Mouse (Mus musculus) thymus, adult 2 months (tissue): ENCODE results near the gene Gm21650. TPM values are rescaled to one million over a fixed set of nuclear protein-coding genes. Genes with fewer than 3 reads are reported as not detected.
"Not testable (repeated sequence)": the region's sequence is repeated elsewhere in the genome, so short reads cannot be mapped to it uniquely, and the experiment has no call there.

ENCODE experiments used
- DNase-seq: peaks from one replicate; pipeline ENCODE4 v3.0.0; 2021
- H3K27ac ChIP-seq: fragments of 200-500 bp; 2 replicates; pipeline ENCODE4 v1.5.1; 2012; ENCODE audit warnings: low read length, control low read depth; ENCODE audit not compliant: control insufficient read depth, insufficient read depth
- H3K27me3 ChIP-seq: fragments of 200-500 bp; 2 replicates; pipeline ENCODE4 v1.6.1; 2012; ENCODE audit warnings: mild to moderate bottlenecking, low read length, moderate library complexity, mixed read lengths; ENCODE audit not compliant: control insufficient read depth, insufficient read depth
- H3K36me3 ChIP-seq: fragments of 200-500 bp; 2 replicates; pipeline ENCODE4 v1.6.1; 2012; ENCODE audit warnings: mild to moderate bottlenecking, low read length, moderate library complexity; ENCODE audit not compliant: control insufficient read depth, insufficient read depth
- H3K4me1 ChIP-seq: fragments of 200-500 bp; replicated peaks from 2 replicates; pipeline ENCODE4 v1.6.1; 2012; ENCODE audit warnings: low read length; ENCODE audit not compliant: control insufficient read depth, insufficient read depth
- H3K4me3 ChIP-seq: fragments of 200-500 bp; 2 replicates; pipeline ENCODE4 v1.5.1; 2012; ENCODE audit warnings: mild to moderate bottlenecking, low read length, control low read depth, moderate library complexity; ENCODE audit not compliant: control insufficient read depth, insufficient read depth
- WGBS: fragments of 180-500 bp; shearing (Covaris S2); methylation state at CpG from one replicate; pipeline ENCODE4 v1.1.7; 2018; 5-methylcytosine and 5-hydroxymethylcytosine counted together
- polyA plus RNA-seq: library from polyadenylated mRNA; depleted of rRNA; stranded (reverse); fragments of >200 nt; gene quantifications from 2 replicates; pipeline ENCODE4 v1.2.3, GENCODE M21; 2012; rRNA removed

Gene Gm21650
- polyA plus RNA-seq, result not detected in 2 replicates

GRCm38 (mm10) chrY:77692508-77692907 is at the start of gene Gm21650:
Gene Gm21650, plus strand, starts transcription at chrY:77692808.
- not testable (repeated sequence) for H3K4me1 ChIP-seq, H3K27ac ChIP-seq, DNase-seq, H3K27me3 ChIP-seq, H3K4me3 ChIP-seq, H3K36me3 ChIP-seq
- WGBS, result no CpG with 5 or more reads among the region's 6 CpGs
